Mouse (Mus musculus): Measurements from ENCODE around the gene Ube2v1.

DNA sequence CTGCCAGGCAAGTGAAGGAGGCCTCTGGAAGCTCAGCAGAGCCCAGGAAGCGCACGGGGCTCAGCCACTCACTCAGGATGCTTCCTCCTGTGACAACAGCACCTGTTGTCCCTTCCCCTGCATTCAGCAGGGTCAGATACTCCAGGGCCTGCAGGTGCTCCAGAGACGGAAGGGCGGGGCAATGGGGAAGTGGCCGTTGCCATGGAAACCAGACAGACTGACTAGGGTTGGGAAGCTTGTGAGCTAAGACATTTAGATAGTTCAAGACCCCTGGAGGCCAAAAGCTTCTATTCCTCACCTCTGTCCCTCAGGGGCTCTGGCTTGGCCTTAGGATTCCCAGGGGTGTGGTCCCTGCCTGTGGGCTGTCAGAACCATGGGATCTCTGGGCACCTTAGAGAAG lies 53.4 kb downstream of the Ube2v1 start:
- no peak for TF ChIP-seq CTCF (IDR thresholded peaks at IDR 0.05; ENCODE audit: low read depth)
- TF ChIP-seq EP300 (IDR thresholded peaks at IDR 0.05; ENCODE audit: low read depth), result no peak
